Mouse (Mus musculus) lung, embryonic 14.5 days (tissue): ENCODE data around the gene Dab2ip. TPM values are rescaled to one million over a fixed set of nuclear protein-coding genes. Genes with fewer than 3 reads are reported as not detected.
A peak's percentile ranks its signal among the peaks of the same experiment; 100 is the strongest.

Source experiments
- ATAC-seq: fragments of 200-750 bp; cut with Nextera tagmentation; 2 replicates; pipeline ENCODE4 v1.8.0; 2017; ENCODE audit warnings: mild to moderate bottlenecking, moderate TSS enrichment, moderate library complexity; ENCODE audit not compliant: insufficient read depth
- DNase-seq: peaks from one replicate; pipeline ENCODE4 v3.0.0-alpha.2; 2015
- H3K27ac ChIP-seq: fragments of 300-500 bp; sonication (generic); 2 replicates; pipeline ENCODE4 v1.5.1; 2014; ENCODE audit warnings: low read depth, mild to moderate bottlenecking, moderate library complexity
- H3K27me3 ChIP-seq: fragments of 300-500 bp; sonication (generic); 2 replicates; pipeline ENCODE4 v1.6.1; 2014; ENCODE audit warnings: low read length, control low read depth; ENCODE audit not compliant: insufficient read depth
- H3K36me3 ChIP-seq: fragments of 300-500 bp; sonication (generic); 2 replicates; pipeline ENCODE4 v1.6.1; 2014; ENCODE audit warnings: control low read depth; ENCODE audit not compliant: insufficient read depth
- H3K4me1 ChIP-seq: fragments of 300-500 bp; sonication (generic); 2 replicates; pipeline ENCODE4 v1.6.1; 2014; ENCODE audit warnings: antibody characterized with exemption, control low read depth; ENCODE audit not compliant: insufficient read depth
- H3K4me2 ChIP-seq: fragments of 300-500 bp; sonication (generic); 2 replicates; pipeline ENCODE4 v1.6.1; 2014; ENCODE audit warnings: mild to moderate bottlenecking
- H3K4me3 ChIP-seq: fragments of 300-500 bp; sonication (generic); 2 replicates; pipeline ENCODE4 v1.5.1; 2014; ENCODE audit warnings: low read depth, low read length
- H3K9ac ChIP-seq: fragments of 300-500 bp; sonication (generic); 2 replicates; pipeline ENCODE4 v1.6.1; 2014
- H3K9me3 ChIP-seq: fragments of 300-500 bp; sonication (generic); 2 replicates; pipeline ENCODE4 v1.6.1; 2016; ENCODE audit warnings: low read depth, low read length, control low read depth
- CTCF ChIP-seq: IDR thresholded peaks from 2 replicates; pipeline ENCODE4 v1.5.1; 2016; ENCODE audit warnings: antibody characterized with exemption, low read depth
- WGBS: fragments of 180-500 bp; shearing (Covaris S2); extraction: QIAGEN DNeasy Blood & Tissue Kit; methylation state at CpG from one replicate; pipeline ENCODE4 v1.1.7; 2014; 5-methylcytosine and 5-hydroxymethylcytosine counted together
- polyA plus RNA-seq: library from polyadenylated mRNA; unstranded; fragments of >200 nt; fragmentation: Nextera tagmentation; extraction: Ambion mirVana; gene quantifications from 2 replicates; pipeline ENCODE4 v1.2.1, GENCODE M21; 2014

The Dab2ip gene
- polyA plus RNA-seq, 1 experiment from 2014 or later = 61.4 TPM

- Histone ChIP-seq H3K4me2 (no peak overlapping the region), H3K4me1 (peaks cover 8% of the 10 kb centered on the region; the same call in 1 of the 2 replicates), H3K27me3 (no peaks in the 10 kb centered on the region), H3K36me3 (no peaks in the 10 kb centered on the region), H3K27ac (no peak overlapping the region), H3K9ac (no peak overlapping the region), H3K4me3 (no peak overlapping the region), H3K9me3 (no peaks in the 10 kb centered on the region)
- ATAC-seq = no peak
- DNase-seq = peak; percentile 35
- 8% methylated on average over 4 of the region's 4 CpGs for WGBS
- no peak for TF ChIP-seq CTCF
Measured at GRCm38 (mm10) chr2:35540798-35541197, 17.3 kb upstream of the Dab2ip start.

GRCm38 (mm10) chr2:35544717-35545116, 13.3 kb upstream of the Dab2ip start:
- Histone ChIP-seq H3K9me3 (no peaks in the 10 kb centered on the region), H3K36me3 (no peaks in the 10 kb centered on the region), H3K4me1 (peaks cover 5% of the 10 kb centered on the region; the same call in 1 of the 2 replicates), H3K9ac (no peak overlapping the region), H3K4me2 (peak overlapping the region; percentile 61), H3K4me3 (peak overlapping the region; percentile 17; the same call in 1 of the 2 replicates), H3K27me3 (no peaks in the 10 kb centered on the region), H3K27ac (no peak overlapping the region)
- WGBS = 8% methylated on average over 14 of the region's 14 CpGs
- ATAC-seq (peak; percentile 77), DNase-seq (peak; percentile 92)
- peak; percentile 99 for TF ChIP-seq CTCF

- H3K4me3 ChIP-seq = peak overlapping the region; percentile 17; the same call in 1 of the 2 replicates
- peak; percentile 64 for ATAC-seq
Measured at GRCm38 (mm10) chr2:35545125-35545590, 12.9 kb upstream of the Dab2ip start.

GRCm38 (mm10) chr2:35546462-35546861, 11.6 kb upstream of the Dab2ip start:
- H3K9me3 ChIP-seq = no peaks in the 10 kb centered on the region
- H3K9ac ChIP-seq = no peak overlapping the region
- TF ChIP-seq CTCF = no peak
- ATAC-seq = no peak
- H3K36me3 ChIP-seq = no peaks in the 10 kb centered on the region
- DNase-seq = no peak
- WGBS = 82% methylated on average over 6 of the region's 6 CpGs
- H3K27ac ChIP-seq = no peak overlapping the region
- H3K27me3 ChIP-seq = no peaks in the 10 kb centered on the region
- H3K4me1 ChIP-seq = peaks cover 5% of the 10 kb centered on the region; the same call in 1 of the 2 replicates
- no peak overlapping the region for H3K4me3 ChIP-seq
- H3K4me2 ChIP-seq = no peak overlapping the region

More at GRCm38 (mm10) chr2:35545125-35545590, 12.9 kb upstream of the Dab2ip start:
- Histone ChIP-seq H3K27me3 (no peaks in the 10 kb centered on the region), H3K9me3 (no peaks in the 10 kb centered on the region), H3K4me1 (peaks cover 5% of the 10 kb centered on the region; the same call in 1 of the 2 replicates), H3K4me2 (peak overlapping the region; percentile 61), H3K9ac (no peak overlapping the region), H3K27ac (no peak overlapping the region), H3K36me3 (no peaks in the 10 kb centered on the region)
- DNase-seq = peak; percentile 80
- no peak for TF ChIP-seq CTCF
- WGBS = 20% methylated on average over 7 of the region's 7 CpGs

- no peak overlapping the region for H3K4me2 ChIP-seq
- peaks cover 5% of the 10 kb centered on the region; the same call in 1 of the 2 replicates for H3K4me1 ChIP-seq
- H3K4me3 ChIP-seq = no peak overlapping the region
- TF ChIP-seq CTCF = no peak
- H3K27me3 ChIP-seq = no peaks in the 10 kb centered on the region
- ATAC-seq (no peak), DNase-seq (no peak)
- 46% methylated on average over 4 of the region's 4 CpGs for WGBS
- H3K9me3 ChIP-seq = no peaks in the 10 kb centered on the region
- H3K36me3 ChIP-seq = no peaks in the 10 kb centered on the region
- no peak overlapping the region for H3K27ac ChIP-seq
- H3K9ac ChIP-seq = no peak overlapping the region
Measured at GRCm38 (mm10) chr2:35549191-35549590, 8.9 kb upstream of the Dab2ip start.

GRCm38 (mm10) chr2:35550097-35550496, 8.0 kb upstream of the Dab2ip start:
- Histone ChIP-seq H3K4me3 (no peak overlapping the region), H3K4me1 (peaks cover 2% of the 10 kb centered on the region; the same call in 1 of the 2 replicates), H3K27me3 (no peaks in the 10 kb centered on the region), H3K9me3 (no peaks in the 10 kb centered on the region), H3K9ac (no peak overlapping the region), H3K4me2 (no peak overlapping the region), H3K36me3 (no peaks in the 10 kb centered on the region), H3K27ac (no peak overlapping the region)
- DNase-seq = no peak
- 78% methylated on average over 9 of the region's 9 CpGs for WGBS
- TF ChIP-seq CTCF = no peak
- ATAC-seq = no peak

- Histone ChIP-seq H3K4me2 (no peak overlapping the region), H3K4me3 (no peak overlapping the region), H3K9ac (no peak overlapping the region), H3K27ac (no peak overlapping the region), H3K4me1 (0 out of 2 replicates have a peak, but pooled peaks cover 4% of the 10 kb centered on the region), H3K27me3 (no peaks in the 10 kb centered on the region), H3K36me3 (no peaks in the 10 kb centered on the region), H3K9me3 (no peaks in the 10 kb centered on the region)
- TF ChIP-seq CTCF = no peak
- DNase-seq = no peak
- no peak for ATAC-seq
- WGBS = 61% methylated on average over 5 of the region's 5 CpGs
Measured at GRCm38 (mm10) chr2:35556918-35557486, 1.1 kb upstream of the Dab2ip start.
